Mouse (Mus musculus) heart, adult 2 months (tissue): ENCODE data around the gene Slc25a18. TPM values are rescaled to one million over a fixed set of nuclear protein-coding genes. Genes with fewer than 3 reads are reported as not detected.
"Not testable (repeated sequence)": the region's sequence is repeated elsewhere in the genome, so short reads cannot be mapped to it uniquely, and the experiment has no call there.

Source experiments
- DNase-seq, 2 experiments: peaks; one replicate each; pipeline ENCODE4 v3.0.0; 2021
- H3K27ac ChIP-seq: fragments of 200-600 bp; 2 replicates; pipeline ENCODE4 v1.8.1; 2022
- H3K27me3 ChIP-seq: fragments of 200-500 bp; 2 replicates; pipeline ENCODE4 v1.6.1; 2012; ENCODE audit warnings: mild to moderate bottlenecking, low read length, inconsistent platforms, mixed read lengths; ENCODE audit not compliant: control insufficient read depth, insufficient read depth
- H3K36me3 ChIP-seq: fragments of 200-500 bp; 2 replicates; pipeline ENCODE4 v1.6.1; 2012; ENCODE audit warnings: low read length, inconsistent platforms; ENCODE audit not compliant: control insufficient read depth, insufficient read depth
- H3K4me1 ChIP-seq: fragments of 200-500 bp; 2 replicates; pipeline ENCODE4 v1.6.1; 2011; ENCODE audit warnings: low read length; ENCODE audit not compliant: control insufficient read depth, insufficient read depth
- H3K4me3 ChIP-seq: fragments of 200-600 bp; 2 replicates; pipeline ENCODE4 v1.8.1; 2022
- H3K79me2 ChIP-seq: fragments of 200-500 bp; replicated peaks from 2 replicates; pipeline ENCODE4 v1.6.1; 2012; ENCODE audit warnings: mild to moderate bottlenecking, inconsistent platforms, low read length, moderate library complexity, mixed read lengths; ENCODE audit not compliant: control insufficient read depth, insufficient read depth
- H3K9ac ChIP-seq: fragments of 200-500 bp; 2 replicates; pipeline ENCODE4 v1.6.1; 2012; ENCODE audit warnings: low read depth, mild to moderate bottlenecking, control low read depth, inconsistent platforms, low read length, mixed read lengths
- CTCF ChIP-seq: fragments of 200-600 bp; IDR thresholded peaks from 2 replicates; pipeline ENCODE4 v1.8.1; 2022; ENCODE audit warnings: antibody characterized with exemption, mild to moderate bottlenecking, moderate library complexity
- EP300 ChIP-seq: fragments of 200-500 bp; IDR thresholded peaks from 2 replicates; pipeline ENCODE4 v1.6.1; 2011; ENCODE audit warnings: low read depth, low read length, control low read depth; ENCODE audit not compliant: insufficient read depth
- POLR2A ChIP-seq: fragments of 200-500 bp; IDR thresholded peaks from 2 replicates; pipeline ENCODE4 v1.6.1; 2011; ENCODE audit warnings: mild to moderate bottlenecking, low read depth, low read length, control low read depth; ENCODE audit not compliant: insufficient read depth
- WGBS: fragments of 180-500 bp; shearing (Covaris S2); methylation state at CpG from one replicate; pipeline ENCODE4 v1.1.7; 2018; 5-methylcytosine and 5-hydroxymethylcytosine counted together
- intact Hi-C: fragments of 180-260 bp; cut with DNase I; formaldehyde crosslinking; loops from one replicate; pipeline ENCODE4 v1.15.1; 2025
- polyA plus RNA-seq: library from polyadenylated mRNA; depleted of rRNA; stranded (reverse); fragments of >200 nt; gene quantifications from 2 replicates; pipeline ENCODE4 v1.2.3, GENCODE M21; 2012
- total RNA-seq, 2 experiments: library from RNA; stranded (reverse); gene quantifications; 2 replicates each; pipeline ENCODE4 v1.2.3; 2021

Gene Slc25a18
- total and polyA plus RNA-seq, 3 experiments, result 0.11 to 0.37 (median 0.13) TPM

- H3K4me1 ChIP-seq, result no peaks in the 10 kb centered on the region
- H3K27me3 ChIP-seq, result no peaks in the 10 kb centered on the region
- 82% methylated on average over 7 of the region's 7 CpGs for WGBS
- TF ChIP-seq EP300 (no peak), CTCF (no peak), POLR2A (no peak)
- H3K27ac ChIP-seq, result no peak overlapping the region
- intact Hi-C loops, result no loop called here
- H3K79me2 ChIP-seq, result no peaks in the 10 kb centered on the region
- H3K4me3 ChIP-seq, result no peak overlapping the region
- H3K36me3 ChIP-seq, result no peaks in the 10 kb centered on the region; the same call in 1 of the 2 replicates
- H3K9ac ChIP-seq, result no peak overlapping the region
- no peak for DNase-seq
These were observed 24.6 kb downstream of the Slc25a18 start for GRCm38 (mm10) chr6:120798019-120798418.

GRCm38 (mm10) chr6:120798905-120799304 is 25.5 kb downstream of the Slc25a18 start:
- no peaks in the 10 kb centered on the region; the same call in 1 of the 2 replicates for H3K36me3 ChIP-seq
- intact Hi-C loops, result no loop called here
- H3K4me3 ChIP-seq, result no peak overlapping the region
- no peak overlapping the region for H3K27ac ChIP-seq
- no peaks in the 10 kb centered on the region for H3K4me1 ChIP-seq
- H3K9ac ChIP-seq, result no peak overlapping the region
- H3K79me2 ChIP-seq, result no peaks in the 10 kb centered on the region
- no peaks in the 10 kb centered on the region for H3K27me3 ChIP-seq
- no peak for DNase-seq
- no peak for TF ChIP-seq CTCF
- no peak for TF ChIP-seq POLR2A
- TF ChIP-seq EP300, result no peak
- WGBS, result 77% methylated on average over 4 of the region's 4 CpGs

- Histone ChIP-seq H3K36me3 (no peaks in the 10 kb centered on the region; the same call in 1 of the 2 replicates), H3K9ac (no peak overlapping the region), H3K27me3 (no peaks in the 10 kb centered on the region), H3K79me2 (no peaks in the 10 kb centered on the region), H3K4me3 (no peak overlapping the region), H3K4me1 (no peaks in the 10 kb centered on the region), H3K27ac (no peak overlapping the region)
- intact Hi-C loops, result no loop called here
- WGBS, result 87% methylated on average over 4 of the region's 4 CpGs
- no peak for TF ChIP-seq EP300
- TF ChIP-seq POLR2A, result no peak
- TF ChIP-seq CTCF, result no peak
- no peak for DNase-seq
These were observed 26.2 kb downstream of the Slc25a18 start for GRCm38 (mm10) chr6:120799581-120800041.

- H3K27ac ChIP-seq, result no peak overlapping the region
- no peaks in the 10 kb centered on the region for H3K4me1 ChIP-seq
- no peak for DNase-seq
- intact Hi-C loops, result no loop called here
- WGBS, result 84% methylated on average over 5 of the region's 5 CpGs
- peaks cover 2% of the 10 kb centered on the region; the same call in 1 of the 2 replicates for H3K36me3 ChIP-seq
- TF ChIP-seq CTCF (no peak), EP300 (no peak), POLR2A (no peak)
- no peaks in the 10 kb centered on the region for H3K27me3 ChIP-seq
- H3K79me2 ChIP-seq, result no peaks in the 10 kb centered on the region
- no peak overlapping the region for H3K9ac ChIP-seq
- H3K4me3 ChIP-seq, result no peak overlapping the region
These were observed 33.8 kb downstream of the Slc25a18 start for GRCm38 (mm10) chr6:120806999-120807737.

- Histone ChIP-seq H3K27me3 (no peaks in the 10 kb centered on the region), H3K4me3 (no peak overlapping the region), H3K4me1 (no peaks in the 10 kb centered on the region), H3K9ac (no peak overlapping the region), H3K36me3 (peaks cover 2% of the 10 kb centered on the region; the same call in 1 of the 2 replicates), H3K79me2 (no peaks in the 10 kb centered on the region), H3K27ac (no peak overlapping the region)
- TF ChIP-seq CTCF, result no peak
- WGBS, result 89% methylated on average over 4 of the region's 4 CpGs
- intact Hi-C loops, result no loop called here
- DNase-seq, result no peak
These were observed 34.3 kb downstream of the Slc25a18 start for GRCm38 (mm10) chr6:120807738-120808081.

- 97% methylated on average over 10 of the region's 10 CpGs for WGBS
- intact Hi-C loops, result not testable (repeated sequence)
These were observed 38.6 kb downstream of the Slc25a18 start for GRCm38 (mm10) chr6:120811999-120812398.

More at GRCm38 (mm10) chr6:120811999-120812398, 38.6 kb downstream of the Slc25a18 start:
- not testable (repeated sequence) for H3K9ac ChIP-seq, H3K4me3 ChIP-seq, H3K27me3 ChIP-seq, H3K79me2 ChIP-seq, H3K27ac ChIP-seq, DNase-seq, H3K4me1 ChIP-seq, H3K36me3 ChIP-seq
